Mouse (Mus musculus): Measurements from ENCODE around the gene Gm20518.

DNA sequence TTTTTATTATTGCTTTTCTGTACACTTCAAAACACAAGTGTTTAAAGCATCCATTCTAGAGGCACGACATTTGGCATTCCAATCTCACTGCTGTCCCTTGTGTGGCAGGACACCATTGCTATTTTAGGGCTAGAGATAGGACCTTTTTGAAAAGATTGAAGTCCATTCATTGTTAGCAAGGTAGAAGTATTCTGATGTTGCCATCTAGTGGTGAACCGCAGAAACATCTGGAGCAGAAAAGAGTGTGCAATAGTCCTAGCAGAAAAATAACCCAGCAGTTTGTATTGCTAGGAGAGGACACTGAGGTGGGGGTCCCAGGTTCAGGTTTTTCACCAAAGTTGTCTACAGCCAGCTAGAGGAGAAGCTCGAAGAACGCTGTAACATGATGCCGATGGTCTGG lies 79.4 kb downstream of the Gm20518 start:
- TF ChIP-seq POLR2AphosphoS2 (IDR thresholded peaks at IDR 0.05; ENCODE audit: low read length): no peak
- TF ChIP-seq ZC3H11A (IDR thresholded peaks at IDR 0.05; ENCODE audit: low read depth, low read length): peak; percentile 96
- TF ChIP-seq ZKSCAN1 (IDR thresholded peaks at IDR 0.05; ENCODE audit: low read depth, low read length): no peak

Measured in MEL (cell line).